Mouse (Mus musculus): Measurements from ENCODE around the gene Tm9sf4. TPM values are rescaled to one million over a fixed set of nuclear protein-coding genes. Genes with fewer than 3 reads are reported as not detected.

Gene Tm9sf4
- polyA plus RNA-seq, 1 experiment from 2014 or later = 29.3 TPM

Other genes with a start within 250 kb of the Tm9sf4 start
- not detected in 2 replicates for gene Mylk2, start 250.0 kb upstream of the Tm9sf4 start, polyA plus RNA-seq (2015; fragmentation: Nextera tagmentation; extraction: Ambion mirVana)
- gene Foxs1, start 228.1 kb upstream of the Tm9sf4 start, polyA plus RNA-seq (2015; fragmentation: Nextera tagmentation; extraction: Ambion mirVana) = 0.16 and 0.20 TPM in 2 replicates
- gene Dusp15, start 209.6 kb upstream of the Tm9sf4 start, polyA plus RNA-seq (2015; fragmentation: Nextera tagmentation; extraction: Ambion mirVana) = not detected in 2 replicates
- gene Ttll9, start 198.8 kb upstream of the Tm9sf4 start, polyA plus RNA-seq (2015; fragmentation: Nextera tagmentation; extraction: Ambion mirVana) = 0.15 and 0.35 TPM in 2 replicates
- gene Pdrg1, start 145.9 kb upstream of the Tm9sf4 start, polyA plus RNA-seq (2015; fragmentation: Nextera tagmentation; extraction: Ambion mirVana) = 48.9 and 49.2 TPM in 2 replicates
- not detected in 2 replicates for gene Xkr7, start 129.5 kb upstream of the Tm9sf4 start, polyA plus RNA-seq (2015; fragmentation: Nextera tagmentation; extraction: Ambion mirVana)
- gene Ccm2l, start 95.3 kb upstream of the Tm9sf4 start, polyA plus RNA-seq (2015; fragmentation: Nextera tagmentation; extraction: Ambion mirVana) = 0.83 and 0.92 TPM in 2 replicates
- gene Hck, start 52.8 kb upstream of the Tm9sf4 start, polyA plus RNA-seq (2015; fragmentation: Nextera tagmentation; extraction: Ambion mirVana) = 7.5 and 7.8 TPM in 2 replicates
- gene Tspyl3, start 64.1 kb downstream of the Tm9sf4 start, polyA plus RNA-seq (2015; fragmentation: Nextera tagmentation; extraction: Ambion mirVana) = 3.0 and 3.1 TPM in 2 replicates
- gene Plagl2, start 80.1 kb downstream of the Tm9sf4 start, polyA plus RNA-seq (2015; fragmentation: Nextera tagmentation; extraction: Ambion mirVana) = 13.6 and 19.5 TPM in 2 replicates
- 3.3 and 3.5 TPM in 2 replicates for gene Pofut1, start 80.2 kb downstream of the Tm9sf4 start, polyA plus RNA-seq (2015; fragmentation: Nextera tagmentation; extraction: Ambion mirVana)
- 1.8 and 2.2 TPM in 2 replicates for gene Kif3b, start 130.1 kb downstream of the Tm9sf4 start, polyA plus RNA-seq (2015; fragmentation: Nextera tagmentation; extraction: Ambion mirVana)
- 5.6 and 5.9 TPM in 2 replicates for gene Asxl1, start 184.5 kb downstream of the Tm9sf4 start, polyA plus RNA-seq (2015; fragmentation: Nextera tagmentation; extraction: Ambion mirVana)

Measured in liver, embryonic 13.5 days (tissue).